Mouse (Mus musculus): ENCODE results near the gene Izumo4.
A peak's percentile ranks its signal among the peaks of the same experiment; 100 is the strongest.

The Izumo4 gene

GRCm38 (mm10) chr10:80669737-80670485 is 32.1 kb upstream of the Izumo4 start:
- DNase-seq (ENCODE audit: low spot score in 2 of 2): peak in 1 of 2 experiments; percentile 71

- DNase-seq (ENCODE audit: low spot score in 2 of 2): no peak
Measured at GRCm38 (mm10) chr10:80670531-80670930, 31.5 kb upstream of the Izumo4 start.

- DNase-seq (ENCODE audit: low spot score in 2 of 2): no peak
Measured at GRCm38 (mm10) chr10:80671251-80671650, 30.7 kb upstream of the Izumo4 start.

- no peak for DNase-seq (ENCODE audit: low spot score in 2 of 2)
Measured at GRCm38 (mm10) chr10:80671936-80672690, 29.9 kb upstream of the Izumo4 start.

- DNase-seq (ENCODE audit: low spot score in 2 of 2): no peak
Measured at GRCm38 (mm10) chr10:80673690-80674089, 28.3 kb upstream of the Izumo4 start.

GRCm38 (mm10) chr10:80674161-80674711 is 27.7 kb upstream of the Izumo4 start:
- no peak for DNase-seq (ENCODE audit: low spot score in 2 of 2)

GRCm38 (mm10) chr10:80674851-80675404 is 27.1 kb upstream of the Izumo4 start:
- DNase-seq (ENCODE audit: low spot score in 2 of 2): no peak

- no peak for DNase-seq (ENCODE audit: low spot score in 2 of 2)
Measured at GRCm38 (mm10) chr10:80675405-80676197, 26.4 kb upstream of the Izumo4 start.

GRCm38 (mm10) chr10:80676198-80676928 is 25.6 kb upstream of the Izumo4 start:
- DNase-seq (ENCODE audit: low spot score in 2 of 2): peak; percentile 98 to 99

- DNase-seq (ENCODE audit: low spot score in 2 of 2): no peak
Measured at GRCm38 (mm10) chr10:80677128-80677875, 24.7 kb upstream of the Izumo4 start.

- DNase-seq (ENCODE audit: low spot score in 2 of 2): peak; percentile 74 to 88
Measured at GRCm38 (mm10) chr10:80677942-80678436, 24.0 kb upstream of the Izumo4 start, which contains the start of gene Mknk2. Gene Mknk2 (minus strand): TSS chr10:80678112.

GRCm38 (mm10) chr10:80678601-80679377 is 23.2 kb upstream of the Izumo4 start:
- no peak for DNase-seq (ENCODE audit: low spot score in 2 of 2)

GRCm38 (mm10) chr10:80679556-80680259 is 22.3 kb upstream of the Izumo4 start:
- no peak for DNase-seq (ENCODE audit: low spot score in 2 of 2)

- no peak for DNase-seq (ENCODE audit: low spot score in 2 of 2)
Measured at GRCm38 (mm10) chr10:80680260-80680696, 21.7 kb upstream of the Izumo4 start.

GRCm38 (mm10) chr10:80682003-80682402 is 20.0 kb upstream of the Izumo4 start:
- DNase-seq (ENCODE audit: low spot score in 2 of 2): no peak

GRCm38 (mm10) chr10:80683647-80684046 is 18.3 kb upstream of the Izumo4 start:
- DNase-seq (ENCODE audit: low spot score in 2 of 2): no peak

GRCm38 (mm10) chr10:80684214-80684613 is 17.8 kb upstream of the Izumo4 start:
- peak in 1 of 2 experiments; percentile 57 for DNase-seq (ENCODE audit: low spot score in 2 of 2)

- DNase-seq (ENCODE audit: low spot score in 2 of 2): no peak
Measured at GRCm38 (mm10) chr10:80684984-80685383, 17.0 kb upstream of the Izumo4 start.

Measured in cerebellum, postnatal 4 days (tissue).